Mouse (Mus musculus): ENCODE results near the gene Plppr2.

Plppr2 gene

GRCm38 (mm10) chr9:21936692-21937570 lies at the start of gene Plppr2:
Plppr2 (plus strand) TSS chr9:21937033.
- peak; percentile 84 for DNase-seq

GRCm38 (mm10) chr9:21889229-21889628 lies 47.6 kb upstream of the Plppr2 start:
- DNase-seq = no peak

- DNase-seq = peak; percentile 35
Measured at GRCm38 (mm10) chr9:21901223-21901820, 35.5 kb upstream of the Plppr2 start.

- no peak for DNase-seq
Measured at GRCm38 (mm10) chr9:21904031-21904430, 32.8 kb upstream of the Plppr2 start.

- DNase-seq = no peak
Measured at GRCm38 (mm10) chr9:21908216-21908615, 28.6 kb upstream of the Plppr2 start.

- DNase-seq = no peak
Measured at GRCm38 (mm10) chr9:21909474-21910223, 27.2 kb upstream of the Plppr2 start.

GRCm38 (mm10) chr9:21916851-21917492 lies 19.9 kb upstream of the Plppr2 start:
- no peak for DNase-seq

GRCm38 (mm10) chr9:21917493-21918034 lies 19.3 kb upstream of the Plppr2 start:
- DNase-seq = no peak

GRCm38 (mm10) chr9:21918035-21918592 lies 18.7 kb upstream of the Plppr2 start, which contains the start of gene Rab3d:
Rab3d (minus strand) TSS chr9:21918192.
- peak; percentile 98 for DNase-seq

GRCm38 (mm10) chr9:21918692-21919384 lies 18.0 kb upstream of the Plppr2 start:
- no peak for DNase-seq

- no peak for DNase-seq
Measured at GRCm38 (mm10) chr9:21923036-21923435, 13.8 kb upstream of the Plppr2 start.

GRCm38 (mm10) chr9:21923490-21924098 lies 13.2 kb upstream of the Plppr2 start:
- DNase-seq = no peak

- DNase-seq = no peak
Measured at GRCm38 (mm10) chr9:21924099-21924493, 12.7 kb upstream of the Plppr2 start.

GRCm38 (mm10) chr9:21925034-21925433 lies 11.8 kb upstream of the Plppr2 start:
- no peak for DNase-seq

- no peak for DNase-seq
Measured at GRCm38 (mm10) chr9:21925506-21925905, 11.3 kb upstream of the Plppr2 start.

- no peak for DNase-seq
Measured at GRCm38 (mm10) chr9:21926155-21926554, 10.7 kb upstream of the Plppr2 start.

GRCm38 (mm10) chr9:21926784-21927183 lies 10.0 kb upstream of the Plppr2 start:
- DNase-seq = no peak

- peak; percentile 12 for DNase-seq
Measured at GRCm38 (mm10) chr9:21927208-21927753, 9.6 kb upstream of the Plppr2 start, which contains the start of the genes Ccdc159 and Tmem205. Ccdc159 (plus strand) TSS chr9:21927471. Tmem205 (minus strand) TSS chr9:21927556.

- DNase-seq = no peak
Measured at GRCm38 (mm10) chr9:21929208-21929607, 7.6 kb upstream of the Plppr2 start.

- DNase-seq = no peak
Measured at GRCm38 (mm10) chr9:21932006-21932405, 4.8 kb upstream of the Plppr2 start.
